Mouse (Mus musculus) testis, adult 2 months (tissue): Measurements from ENCODE around the gene Gm49358.

ENCODE experiments used
- CTCF ChIP-seq: fragments of 200-500 bp; IDR thresholded peaks from 2 replicates; pipeline ENCODE4 v1.5.1; 2012; ENCODE audit warnings: low read depth, mild to moderate bottlenecking, inconsistent platforms, low read length, moderate library complexity; ENCODE audit not compliant: control insufficient read depth, insufficient read depth, insufficient replicate concordance
- POLR2A ChIP-seq: fragments of 200-500 bp; IDR thresholded peaks from 2 replicates; pipeline ENCODE4 v1.6.1; 2012; ENCODE audit warnings: low read depth, mild to moderate bottlenecking, inconsistent platforms, low read length, moderate library complexity; ENCODE audit not compliant: control insufficient read depth

DNA sequence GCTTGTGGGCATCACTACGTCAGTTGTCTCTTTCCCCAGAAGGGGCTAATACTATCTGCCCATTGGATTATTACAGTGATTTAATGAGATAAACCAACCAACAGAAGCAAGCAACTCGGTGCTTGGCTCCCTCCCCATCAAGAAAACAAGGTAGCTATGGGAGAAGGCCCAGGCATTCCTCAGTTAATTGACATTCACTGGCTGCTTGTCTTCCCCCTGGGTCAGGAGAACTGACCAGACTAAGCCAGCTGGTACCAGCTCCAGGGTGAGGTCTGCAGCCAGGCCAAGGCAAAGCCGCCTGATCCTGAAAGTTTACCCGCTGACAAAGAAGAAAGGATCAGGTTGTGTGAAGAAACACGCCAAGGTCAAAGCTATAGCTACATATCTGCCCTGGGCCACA is 7.9 kb downstream of the Gm49358 start:
- TF ChIP-seq CTCF (no peak), POLR2A (no peak)
